8 mouse cellular contexts compared by ENCODE assay signal in genomic region chrX:16450496-16451078, GRCm38 (mm10).
DNase-seq lines count a peak whose midpoint lies in the region.
"Had no signal": no experiment of that assay in that cellular context is flagged by ENCODE, and none has a peak within 500 bp of the region (broad histone marks: within the 10 kb centered on the region; RNA-seq: fewer than 3 reads in every experiment).

No protein-coding gene starts in this region.

- no peaks in the 10 kb centered on the region for H3K27me3 ChIP-seq in splenic B cell, adult 2 months (ENCODE audit: control insufficient read depth, insufficient read depth, low read length, poor library complexity, severe bottlenecking)
- H3K27me3 ChIP-seq: embryonic facial prominence, embryonic 12.5 days had no signal

- intact Hi-C loops in heart, postnatal 14 days (cut with DNase I), result loop anchor here (5.0 kb wide), 1 partner anchor 412 kb away; no protein-coding TSS in a partner anchor

- no peaks in the 10 kb centered on the region for H3K36me3 ChIP-seq in splenic B cell, adult 2 months (ENCODE audit: control insufficient read depth, insufficient read depth, low read length, poor library complexity, severe bottlenecking)
- H3K36me3 ChIP-seq: embryonic facial prominence, embryonic 12.5 days had no signal

- DNase-seq in urinary bladder, postnatal 25 days (ENCODE audit: low spot score), result peak; percentile 22
- DNase-seq in urinary bladder, postnatal 10 days (ENCODE audit: low spot score), result no peak
- DNase-seq in cerebellum, postnatal 4 days (ENCODE audit: low spot score in 2 of 2), result peak; percentile 18 to 20
- peak; percentile 13 to 40 for DNase-seq in heart, postnatal 14 days
- DNase-seq in kidney, postnatal 4 days, result peak; percentile 46 to 54
- peak; percentile 2 for DNase-seq in lung, postnatal 25 days (ENCODE audit: low spot score)
- peak; percentile 2 for DNase-seq in splenic B cell, adult 2 months (ENCODE audit: low read depth, low spot score)
